Mouse (Mus musculus) hindbrain, embryonic 10.5 days (tissue): ENCODE results near the gene Kcnb1. TPM values are rescaled to one million over a fixed set of nuclear protein-coding genes. Genes with fewer than 3 reads are reported as not detected.
A peak's percentile ranks its signal among the peaks of the same experiment; 100 is the strongest.

Source experiments
- DNase-seq: peaks from one replicate; pipeline ENCODE4 v3.0.0-alpha.2; 2017; ENCODE audit warnings: low spot score
- H3K27ac ChIP-seq: fragments of 300-500 bp; sonication (generic); 2 replicates; pipeline ENCODE4 v1.5.1; 2016; ENCODE audit warnings: mild to moderate bottlenecking, moderate library complexity
- H3K27me3 ChIP-seq: fragments of 300-500 bp; sonication (generic); 2 replicates; pipeline ENCODE4 v1.6.1; 2016; ENCODE audit warnings: mild to moderate bottlenecking; ENCODE audit not compliant: poor library complexity, insufficient read depth, severe bottlenecking
- H3K36me3 ChIP-seq: fragments of 300-500 bp; sonication (generic); 2 replicates; pipeline ENCODE4 v1.6.1; 2016; ENCODE audit warnings: mild to moderate bottlenecking, moderate library complexity
- H3K4me1 ChIP-seq: fragments of 300-500 bp; sonication (generic); replicated peaks from 2 replicates; pipeline ENCODE4 v1.6.1; 2016; ENCODE audit warnings: mild to moderate bottlenecking
- H3K4me3 ChIP-seq: fragments of 300-500 bp; sonication (generic); 2 replicates; pipeline ENCODE4 v1.5.1; 2016; ENCODE audit warnings: mild to moderate bottlenecking, moderate library complexity
- H3K9me3 ChIP-seq: fragments of 300-500 bp; sonication (generic); 2 replicates; pipeline ENCODE4 v1.6.1; 2016; ENCODE audit warnings: mild to moderate bottlenecking, moderate library complexity
- WGBS: fragments of 180-500 bp; shearing (Covaris S2); methylation state at CpG from one replicate; pipeline ENCODE4 v1.1.7; 2016; 5-methylcytosine and 5-hydroxymethylcytosine counted together
- polyA plus RNA-seq: library from polyadenylated mRNA; unstranded; fragments of >200 nt; fragmentation: Nextera tagmentation; extraction: Ambion mirVana; gene quantifications from 2 replicates; pipeline ENCODE4 v1.2.1, GENCODE M21; 2016

The Kcnb1 gene
- 0.56 and 0.89 TPM in 2 replicates for polyA plus RNA-seq

- Histone ChIP-seq H3K4me1 (peaks cover 38% of the 10 kb centered on the region), H3K27me3 (peaks cover 68% of the 10 kb centered on the region), H3K36me3 (no peaks in the 10 kb centered on the region), H3K4me3 (peak within 1 kb of the TSS; percentile 59), H3K9me3 (no peaks in the 10 kb centered on the region), H3K27ac (peak within 1 kb of the TSS; percentile 85)
- WGBS = under 1% methylated on average over 41 of the region's 41 CpGs
- peak; percentile 67 for DNase-seq
These were observed at the start of gene Kcnb1 for GRCm38 (mm10) chr2:167190076-167190399. Gene Kcnb1 (minus strand): TSS chr2:167190155.

GRCm38 (mm10) chr2:167239262-167239661 lies 49.3 kb upstream of the Kcnb1 start:
- 26% methylated on average over 12 of the region's 12 CpGs for WGBS
- no peak overlapping the region for H3K27ac ChIP-seq
- no peaks in the 10 kb centered on the region for H3K9me3 ChIP-seq
- no peak for DNase-seq
- H3K27me3 ChIP-seq = peaks cover 20% of the 10 kb centered on the region
- H3K36me3 ChIP-seq = no peaks in the 10 kb centered on the region
- H3K4me1 ChIP-seq = peaks cover 32% of the 10 kb centered on the region
- H3K4me3 ChIP-seq = peak overlapping the region; percentile 70

- peaks cover 44% of the 10 kb centered on the region for H3K4me1 ChIP-seq
- no peak overlapping the region for H3K27ac ChIP-seq
- peaks cover 20% of the 10 kb centered on the region for H3K27me3 ChIP-seq
- no peaks in the 10 kb centered on the region for H3K36me3 ChIP-seq
- no peaks in the 10 kb centered on the region for H3K9me3 ChIP-seq
- no peak for DNase-seq
- WGBS = 76% methylated on average over 9 of the region's 9 CpGs
- H3K4me3 ChIP-seq = no peak overlapping the region
These were observed 47.3 kb upstream of the Kcnb1 start for GRCm38 (mm10) chr2:167237224-167237623.

- 95% methylated on average over 4 of the region's 4 CpGs for WGBS
- Histone ChIP-seq H3K27me3 (peaks cover 17% of the 10 kb centered on the region), H3K27ac (no peak overlapping the region), H3K4me3 (no peak overlapping the region), H3K9me3 (no peaks in the 10 kb centered on the region), H3K4me1 (peaks cover 55% of the 10 kb centered on the region), H3K36me3 (no peaks in the 10 kb centered on the region)
- DNase-seq = no peak
These were observed 46.2 kb upstream of the Kcnb1 start for GRCm38 (mm10) chr2:167236174-167236573.

GRCm38 (mm10) chr2:167235338-167236018 lies 45.5 kb upstream of the Kcnb1 start:
- no peak overlapping the region for H3K4me3 ChIP-seq
- H3K4me1 ChIP-seq = peaks cover 55% of the 10 kb centered on the region
- no peaks in the 10 kb centered on the region for H3K9me3 ChIP-seq
- H3K27me3 ChIP-seq = peaks cover 10% of the 10 kb centered on the region
- whole genome bisulfite sequencing = 71% methylated on average over 17 of the region's 17 CpGs
- H3K36me3 ChIP-seq = no peaks in the 10 kb centered on the region
- DNase-seq = no peak
- H3K27ac ChIP-seq = no peak overlapping the region

GRCm38 (mm10) chr2:167233771-167234170 lies 43.8 kb upstream of the Kcnb1 start:
- no peak overlapping the region; the same call in 1 of the 2 replicates for H3K27ac ChIP-seq
- H3K4me3 ChIP-seq = no peak overlapping the region
- H3K4me1 ChIP-seq = peaks cover 44% of the 10 kb centered on the region
- H3K27me3 ChIP-seq = peaks cover 4% of the 10 kb centered on the region; the same call in 1 of the 2 replicates
- 54% methylated on average over 14 of the region's 14 CpGs for WGBS
- no peaks in the 10 kb centered on the region for H3K9me3 ChIP-seq
- H3K36me3 ChIP-seq = no peaks in the 10 kb centered on the region
- no peak for DNase-seq

GRCm38 (mm10) chr2:167233009-167233335 lies 43.0 kb upstream of the Kcnb1 start:
- 77% methylated on average over 5 of the region's 5 CpGs for WGBS
- no peaks in the 10 kb centered on the region for H3K9me3 ChIP-seq
- H3K27ac ChIP-seq = 0 out of 2 replicates have a peak overlapping the region, but pooled peaks have one; percentile 12
- DNase-seq = no peak
- peaks cover 40% of the 10 kb centered on the region for H3K4me1 ChIP-seq
- no peak overlapping the region for H3K4me3 ChIP-seq
- H3K36me3 ChIP-seq = no peaks in the 10 kb centered on the region
- no peaks in the 10 kb centered on the region for H3K27me3 ChIP-seq

GRCm38 (mm10) chr2:167232132-167233008 lies 42.4 kb upstream of the Kcnb1 start:
- H3K4me3 ChIP-seq = no peak overlapping the region
- H3K27ac ChIP-seq = peak overlapping the region; percentile 50; the same call in 1 of the 2 replicates
- H3K27me3 ChIP-seq = no peaks in the 10 kb centered on the region
- peaks cover 40% of the 10 kb centered on the region for H3K4me1 ChIP-seq
- 53% methylated on average over 14 of the region's 14 CpGs for WGBS
- no peak for DNase-seq
- no peaks in the 10 kb centered on the region for H3K9me3 ChIP-seq
- no peaks in the 10 kb centered on the region for H3K36me3 ChIP-seq

- H3K4me3 ChIP-seq = peak overlapping the region; percentile 43
- peak; percentile 63 for DNase-seq
- peaks cover 40% of the 10 kb centered on the region for H3K4me1 ChIP-seq
- H3K27ac ChIP-seq = peak overlapping the region; percentile 82
- WGBS = 13% methylated on average over 15 of the region's 15 CpGs
- no peaks in the 10 kb centered on the region for H3K36me3 ChIP-seq
- H3K27me3 ChIP-seq = no peaks in the 10 kb centered on the region
- H3K9me3 ChIP-seq = no peaks in the 10 kb centered on the region
These were observed 40.6 kb upstream of the Kcnb1 start for GRCm38 (mm10) chr2:167230554-167230953.

GRCm38 (mm10) chr2:167224937-167225336 lies 35.0 kb upstream of the Kcnb1 start:
- H3K27ac ChIP-seq = no peak overlapping the region
- H3K27me3 ChIP-seq = no peaks in the 10 kb centered on the region
- WGBS = 85% methylated on average over 7 of the region's 7 CpGs
- no peaks in the 10 kb centered on the region for H3K36me3 ChIP-seq
- no peaks in the 10 kb centered on the region for H3K4me1 ChIP-seq
- H3K4me3 ChIP-seq = no peak overlapping the region
- no peaks in the 10 kb centered on the region for H3K9me3 ChIP-seq
- no peak for DNase-seq

GRCm38 (mm10) chr2:167224194-167224593 lies 34.2 kb upstream of the Kcnb1 start:
- Histone ChIP-seq H3K9me3 (no peaks in the 10 kb centered on the region), H3K4me1 (no peaks in the 10 kb centered on the region), H3K27ac (no peak overlapping the region), H3K36me3 (no peaks in the 10 kb centered on the region), H3K27me3 (no peaks in the 10 kb centered on the region), H3K4me3 (no peak overlapping the region)
- 91% methylated on average over 6 of the region's 6 CpGs for WGBS
- DNase-seq = no peak

GRCm38 (mm10) chr2:167222152-167222551 lies 32.2 kb upstream of the Kcnb1 start:
- 35% methylated on average over 7 of the region's 7 CpGs for WGBS
- no peak overlapping the region for H3K4me3 ChIP-seq
- H3K27me3 ChIP-seq = no peaks in the 10 kb centered on the region
- H3K4me1 ChIP-seq = no peaks in the 10 kb centered on the region
- H3K36me3 ChIP-seq = no peaks in the 10 kb centered on the region
- H3K9me3 ChIP-seq = no peaks in the 10 kb centered on the region
- no peak overlapping the region for H3K27ac ChIP-seq
- DNase-seq = peak; percentile 70

GRCm38 (mm10) chr2:167221159-167221845 lies 31.3 kb upstream of the Kcnb1 start:
- no peaks in the 10 kb centered on the region for H3K36me3 ChIP-seq
- no peak overlapping the region for H3K4me3 ChIP-seq
- H3K27ac ChIP-seq = no peak overlapping the region
- no peak for DNase-seq
- WGBS = 87% methylated on average over 13 of the region's 13 CpGs
- H3K9me3 ChIP-seq = no peaks in the 10 kb centered on the region
- no peaks in the 10 kb centered on the region for H3K4me1 ChIP-seq
- no peaks in the 10 kb centered on the region for H3K27me3 ChIP-seq
